Mouse (Mus musculus) ES-E14 (cell line): ENCODE results near the gene Caskin1.

Experiments
- CHD2 ChIP-seq: IDR thresholded peaks from 2 replicates; pipeline ENCODE4 v1.6.1; 2014; ENCODE audit warnings: mild to moderate bottlenecking, low read depth, low read length, inconsistent platforms
- HCFC1 ChIP-seq: IDR thresholded peaks from 2 replicates; pipeline ENCODE4 v1.6.1; 2012; ENCODE audit warnings: low read length, inconsistent platforms, borderline replicate concordance; ENCODE audit not compliant: insufficient read depth
- ZNF384 ChIP-seq: IDR thresholded peaks from 2 replicates; pipeline ENCODE4 v1.6.1; 2012; ENCODE audit warnings: low read depth, low read length, inconsistent platforms

- no peak for TF ChIP-seq ZNF384
- TF ChIP-seq HCFC1, result no peak
- no peak for TF ChIP-seq CHD2
These were observed 26.2 kb downstream of the Caskin1 start for GRCm38 (mm10) chr17:24514270-24515257.
